Mouse (Mus musculus): ENCODE data around the gene Dnmt3a. TPM values are rescaled to one million over a fixed set of nuclear protein-coding genes. Genes with fewer than 3 reads are reported as not detected.

The Dnmt3a gene
- polyA plus RNA-seq, 1 experiment from 2014 or later: 48.7 TPM

- Histone ChIP-seq H3K27me3 (ENCODE audit: control insufficient read depth, insufficient read depth, low read length) (no peaks in the 10 kb centered on the region), H3K4me2 (ENCODE audit: low read length) (no peak overlapping the region), H3K4me3 (ENCODE audit: control insufficient read depth in 1 of 2, insufficient read depth in 1 of 2, low read depth in 1 of 2, low read length in 2 of 2) (no peak overlapping the region), H3K4me1 (ENCODE audit: control insufficient read depth in 2 of 2, insufficient read depth in 2 of 2, low read length in 2 of 2) (no peaks in the 10 kb centered on the region), H3K9ac (ENCODE audit: low read length) (no peak overlapping the region), H3K27ac (replicated peaks in 1 of 2; ENCODE audit: control insufficient read depth in 1 of 2, insufficient read depth in 1 of 2, low read depth in 2 of 2, low read length in 2 of 2) (no peak overlapping the region), H3K36me3 (ENCODE audit: control insufficient read depth, insufficient read depth, low read length) (no peaks in the 10 kb centered on the region), H3K9me3 (ENCODE audit: control insufficient read depth, low read length) (no peaks in the 10 kb centered on the region)
- 75% methylated on average over 4 of the region's 4 CpGs for WGBS
- no peak for ATAC-seq (ENCODE audit: insufficient number of reproducible peaks, insufficient read depth, low FRiP score, low read depth)
Observed at GRCm38 (mm10) chr12:3944454-3945073, 138.8 kb downstream of the Dnmt3a start.

DNA sequence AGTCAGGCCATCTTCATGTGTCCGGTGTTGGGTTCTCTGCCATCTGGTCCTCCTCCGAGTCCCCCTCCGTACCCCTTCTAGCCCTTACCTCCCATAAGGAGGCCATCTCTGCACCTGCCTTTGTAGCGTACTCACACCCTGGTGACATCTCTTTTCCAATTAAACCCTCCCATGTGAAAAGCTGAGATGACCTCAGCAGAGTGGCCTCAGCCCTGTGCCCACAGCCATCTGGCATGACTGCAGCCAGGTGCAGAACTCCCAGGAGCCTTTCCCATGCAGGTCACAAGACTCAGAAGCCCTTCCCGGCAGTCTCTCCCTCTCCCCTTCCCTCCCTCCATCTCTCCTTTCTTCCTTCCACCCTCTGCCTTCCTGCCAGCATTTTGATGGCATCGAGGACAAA, 141.7 kb downstream of the Dnmt3a start:
- WGBS: 71% methylated on average over 6 of the region's 6 CpGs
- ATAC-seq (ENCODE audit: insufficient number of reproducible peaks, insufficient read depth, low FRiP score, low read depth): no peak

DNA sequence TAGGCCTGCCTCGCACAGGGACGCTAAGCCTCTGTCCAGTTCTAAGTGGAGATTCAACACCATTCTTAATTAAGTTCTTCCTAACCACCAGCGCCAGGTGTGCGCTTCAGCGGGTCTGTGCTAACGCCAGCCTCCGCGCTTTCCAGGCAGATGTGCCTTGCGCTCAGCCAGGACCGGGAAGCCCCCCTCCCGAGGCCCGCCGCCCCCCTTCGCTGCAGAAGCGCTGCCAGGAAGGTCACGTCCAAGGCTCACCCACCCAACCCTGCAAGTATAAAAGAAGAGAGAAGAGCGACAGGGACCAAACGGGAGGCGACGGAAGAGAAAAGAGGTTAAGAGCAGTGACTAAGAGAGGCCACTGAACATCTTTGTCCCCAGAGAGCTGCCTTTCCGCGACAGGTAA, 148.8 kb downstream of the Dnmt3a start, which contains the start of gene Pomc:
Pomc (plus strand) TSS at position 301 of the 400 bp plus-strand sequence.
- peaks cover 19% of the 10 kb centered on the region for H3K27me3 ChIP-seq (ENCODE audit: control insufficient read depth, insufficient read depth, low read length)
- no peak within 1 kb of the TSS for H3K9ac ChIP-seq (ENCODE audit: low read length)
- ATAC-seq (ENCODE audit: insufficient number of reproducible peaks, insufficient read depth, low FRiP score, low read depth): no peak
- H3K4me1 ChIP-seq (ENCODE audit: control insufficient read depth in 2 of 2, insufficient read depth in 2 of 2, low read length in 2 of 2): peaks cover 0 to 1% of the 10 kb centered on the region in 2 experiments; a peak in 1 of 4 replicates
- H3K36me3 ChIP-seq (ENCODE audit: control insufficient read depth, insufficient read depth, low read length): no peaks in the 10 kb centered on the region
- H3K27ac ChIP-seq (replicated peaks in 1 of 2; ENCODE audit: control insufficient read depth in 1 of 2, insufficient read depth in 1 of 2, low read depth in 2 of 2, low read length in 2 of 2): no peak within 1 kb of the TSS
- 19% methylated on average over 22 of the region's 22 CpGs for WGBS
- no peak within 1 kb of the TSS for H3K4me2 ChIP-seq (ENCODE audit: low read length)
- no peak within 1 kb of the TSS for H3K4me3 ChIP-seq (ENCODE audit: control insufficient read depth in 1 of 2, insufficient read depth in 1 of 2, low read depth in 1 of 2, low read length in 2 of 2)
- H3K9me3 ChIP-seq (ENCODE audit: control insufficient read depth, low read length): no peaks in the 10 kb centered on the region

More for the DNA sequence above, 141.7 kb downstream of the Dnmt3a start:
- H3K27ac ChIP-seq (replicated peaks in 1 of 2; ENCODE audit: control insufficient read depth in 1 of 2, insufficient read depth in 1 of 2, low read depth in 2 of 2, low read length in 2 of 2): no peak overlapping the region
- no peak overlapping the region for H3K4me3 ChIP-seq (ENCODE audit: control insufficient read depth in 1 of 2, insufficient read depth in 1 of 2, low read depth in 1 of 2, low read length in 2 of 2)
- H3K4me2 ChIP-seq (ENCODE audit: low read length): no peak overlapping the region
- no peaks in the 10 kb centered on the region for H3K4me1 ChIP-seq (ENCODE audit: control insufficient read depth in 2 of 2, insufficient read depth in 2 of 2, low read length in 2 of 2)
- no peaks in the 10 kb centered on the region for H3K27me3 ChIP-seq (ENCODE audit: control insufficient read depth, insufficient read depth, low read length)
- H3K36me3 ChIP-seq (ENCODE audit: control insufficient read depth, insufficient read depth, low read length): no peaks in the 10 kb centered on the region
- H3K9me3 ChIP-seq (ENCODE audit: control insufficient read depth, low read length): no peaks in the 10 kb centered on the region
- H3K9ac ChIP-seq (ENCODE audit: low read length): no peak overlapping the region

- 31% methylated on average over 10 of the region's 10 CpGs for WGBS
- H3K4me3 ChIP-seq (ENCODE audit: control insufficient read depth in 1 of 2, insufficient read depth in 1 of 2, low read depth in 1 of 2, low read length in 2 of 2): no peak overlapping the region
- H3K36me3 ChIP-seq (ENCODE audit: control insufficient read depth, insufficient read depth, low read length): no peaks in the 10 kb centered on the region
- H3K9me3 ChIP-seq (ENCODE audit: control insufficient read depth, low read length): no peaks in the 10 kb centered on the region
- peaks cover 19% of the 10 kb centered on the region for H3K27me3 ChIP-seq (ENCODE audit: control insufficient read depth, insufficient read depth, low read length)
- peaks cover 1 to 5% of the 10 kb centered on the region in 2 experiments; a peak in 2 of 4 replicates for H3K4me1 ChIP-seq (ENCODE audit: control insufficient read depth in 2 of 2, insufficient read depth in 2 of 2, low read length in 2 of 2)
- H3K4me2 ChIP-seq (ENCODE audit: low read length): no peak overlapping the region
- no peak for ATAC-seq (ENCODE audit: insufficient number of reproducible peaks, insufficient read depth, low FRiP score, low read depth)
- no peak overlapping the region for H3K27ac ChIP-seq (replicated peaks in 1 of 2; ENCODE audit: control insufficient read depth in 1 of 2, insufficient read depth in 1 of 2, low read depth in 2 of 2, low read length in 2 of 2)
- no peak overlapping the region for H3K9ac ChIP-seq (ENCODE audit: low read length)
Observed at GRCm38 (mm10) chr12:3955371-3955770, 149.6 kb downstream of the Dnmt3a start.

DNA sequence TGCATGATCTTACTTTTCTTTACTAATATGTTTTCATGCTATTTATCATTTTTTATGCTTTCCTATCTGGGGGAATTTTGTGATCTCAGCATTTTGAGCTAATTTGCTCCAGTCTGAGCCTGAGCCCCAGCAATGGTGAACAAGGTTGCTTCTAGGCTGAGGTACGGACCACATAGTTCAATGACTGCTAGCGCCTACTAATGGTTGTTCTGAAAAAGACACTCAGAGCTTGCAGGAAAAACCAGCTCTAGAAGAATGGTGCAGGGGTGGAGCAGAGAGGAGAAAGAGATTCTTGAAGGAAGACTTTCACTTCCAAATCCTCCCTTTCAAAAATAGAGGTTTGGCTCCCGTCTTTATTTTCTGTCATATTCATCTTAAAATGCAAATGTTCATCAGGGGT, 150.5 kb downstream of the Dnmt3a start:
- no peak for ATAC-seq (ENCODE audit: insufficient number of reproducible peaks, insufficient read depth, low FRiP score, low read depth)
- H3K4me2 ChIP-seq (ENCODE audit: low read length): no peak overlapping the region
- no peak overlapping the region for H3K9ac ChIP-seq (ENCODE audit: low read length)
- H3K27me3 ChIP-seq (ENCODE audit: control insufficient read depth, insufficient read depth, low read length): peaks cover 19% of the 10 kb centered on the region
- 13% methylated on average over 3 of the region's 3 CpGs for WGBS
- H3K9me3 ChIP-seq (ENCODE audit: control insufficient read depth, low read length): no peaks in the 10 kb centered on the region
- H3K4me1 ChIP-seq (ENCODE audit: control insufficient read depth in 2 of 2, insufficient read depth in 2 of 2, low read length in 2 of 2): peaks cover 5% of the 10 kb centered on the region in 2 experiments; a peak in 2 of 4 replicates
- no peaks in the 10 kb centered on the region for H3K36me3 ChIP-seq (ENCODE audit: control insufficient read depth, insufficient read depth, low read length)
- no peak overlapping the region for H3K27ac ChIP-seq (replicated peaks in 1 of 2; ENCODE audit: control insufficient read depth in 1 of 2, insufficient read depth in 1 of 2, low read depth in 2 of 2, low read length in 2 of 2)
- H3K4me3 ChIP-seq (ENCODE audit: control insufficient read depth in 1 of 2, insufficient read depth in 1 of 2, low read depth in 1 of 2, low read length in 2 of 2): no peak overlapping the region

GRCm38 (mm10) chr12:3959791-3960543, 154.2 kb downstream of the Dnmt3a start:
- ATAC-seq (ENCODE audit: insufficient number of reproducible peaks, insufficient read depth, low FRiP score, low read depth): peak; percentile 80
- Histone ChIP-seq H3K27me3 (ENCODE audit: control insufficient read depth, insufficient read depth, low read length) (peaks cover 11% of the 10 kb centered on the region), H3K9me3 (ENCODE audit: control insufficient read depth, low read length) (no peaks in the 10 kb centered on the region), H3K9ac (ENCODE audit: low read length) (peak overlapping the region; percentile 78), H3K4me1 (ENCODE audit: control insufficient read depth in 2 of 2, insufficient read depth in 2 of 2, low read length in 2 of 2) (peaks cover 5% of the 10 kb centered on the region in 2 experiments; a peak in 2 of 4 replicates), H3K27ac (replicated peaks in 1 of 2; ENCODE audit: control insufficient read depth in 1 of 2, insufficient read depth in 1 of 2, low read depth in 2 of 2, low read length in 2 of 2) (peak overlapping the region; percentile 85 to 91), H3K4me3 (ENCODE audit: control insufficient read depth in 1 of 2, insufficient read depth in 1 of 2, low read depth in 1 of 2, low read length in 2 of 2) (peak overlapping the region; percentile 55 to 74), H3K36me3 (ENCODE audit: control insufficient read depth, insufficient read depth, low read length) (peaks cover 6% of the 10 kb centered on the region; the same call in 1 of the 2 replicates), H3K4me2 (ENCODE audit: low read length) (peak overlapping the region; percentile 79)
- WGBS: 2% methylated on average over 52 of the region's 53 CpGs

- Histone ChIP-seq H3K4me1 (ENCODE audit: control insufficient read depth in 2 of 2, insufficient read depth in 2 of 2, low read length in 2 of 2) (peaks cover 5% of the 10 kb centered on the region in 2 experiments; a peak in 2 of 4 replicates), H3K27ac (replicated peaks in 1 of 2; ENCODE audit: control insufficient read depth in 1 of 2, insufficient read depth in 1 of 2, low read depth in 2 of 2, low read length in 2 of 2) (peak overlapping the region in 1 of 2 experiments; percentile 85; a peak in 3 of 4 replicates), H3K9ac (ENCODE audit: low read length) (peak overlapping the region; percentile 78), H3K9me3 (ENCODE audit: control insufficient read depth, low read length) (no peaks in the 10 kb centered on the region), H3K36me3 (ENCODE audit: control insufficient read depth, insufficient read depth, low read length) (peaks cover 10% of the 10 kb centered on the region), H3K27me3 (ENCODE audit: control insufficient read depth, insufficient read depth, low read length) (peaks cover 5% of the 10 kb centered on the region), H3K4me2 (ENCODE audit: low read length) (peak overlapping the region; percentile 79), H3K4me3 (ENCODE audit: control insufficient read depth in 1 of 2, insufficient read depth in 1 of 2, low read depth in 1 of 2, low read length in 2 of 2) (peak overlapping the region; percentile 55 to 74)
- no peak for ATAC-seq (ENCODE audit: insufficient number of reproducible peaks, insufficient read depth, low FRiP score, low read depth)
- WGBS: 52% methylated on average over 4 of the region's 4 CpGs
Observed at GRCm38 (mm10) chr12:3960553-3960952, 154.7 kb downstream of the Dnmt3a start.

All from heart, embryonic 14.5 days (tissue).